10 mouse cellular contexts compared by ENCODE assay signal in genomic region chr4:28824616-28825015, GRCm38 (mm10). TPM values are rescaled to one million over a fixed set of nuclear protein-coding genes. Genes with fewer than 3 reads are reported as not detected.
DNase-seq lines count a peak whose midpoint lies in the region; ATAC-seq and TF ChIP-seq lines count a peak whose summit lies in the region.
"Had no signal": no experiment of that assay in that cellular context is flagged by ENCODE, and none has a peak within 500 bp of the region (broad histone marks: within the 10 kb centered on the region; RNA-seq: fewer than 3 reads in every experiment).

No protein-coding gene starts in this region.

- ATAC-seq in embryonic facial prominence, embryonic 11.5 days (replicated peaks; ENCODE audit: insufficient number of reproducible peaks, low FRiP score, low TSS enrichment, low read depth): no peak
- no peak for ATAC-seq in heart, embryonic 15.5 days (replicated peaks; ENCODE audit: insufficient number of reproducible peaks, insufficient read depth, low FRiP score, low read depth)
- ATAC-seq: liver, postnatal 0 days had no signal

- no peak for TF ChIP-seq CTCF in layer of hippocampus, adult 2 months (conservative IDR thresholded peaks at IDR 0.05)

- peak; percentile 9 for DNase-seq in embryonic facial prominence, embryonic 11.5 days (ENCODE audit: low spot score)
- no peak for DNase-seq in embryonic facial prominence, embryonic 10.5 days (ENCODE audit: low spot score)
- no peak for DNase-seq in layer of hippocampus, adult 2 months (ENCODE audit: low spot score in 2 of 2)
- DNase-seq in layer of hippocampus, adult 11-12 months (ENCODE audit: low spot score): no peak
- DNase-seq in NIH3T3 (ENCODE audit: low read depth): peak; percentile 12
- DNase-seq in thymus, postnatal 36 days: no peak
- no peak for DNase-seq in frontal cortex, postnatal 10 days (ENCODE audit: low spot score in 2 of 2)
- DNase-seq: embryo, embryonic 11 days; liver, postnatal 0 days had no signal

- no peaks in the 10 kb centered on the region for H3K4me1 ChIP-seq in embryonic facial prominence, embryonic 11.5 days (ENCODE audit: control insufficient read depth, insufficient read depth, low read length)
- no peaks in the 10 kb centered on the region; the same call in 1 of the 2 replicates for H3K4me1 ChIP-seq in embryonic facial prominence, embryonic 10.5 days
- peaks cover 10% of the 10 kb centered on the region for H3K4me1 ChIP-seq in heart, embryonic 15.5 days (replicated peaks)

- H3K36me3 ChIP-seq in embryonic facial prominence, embryonic 11.5 days (replicated peaks; ENCODE audit: control insufficient read depth, insufficient read depth, low read depth, low read length): no peaks in the 10 kb centered on the region; the same call in 1 of the 2 replicates
- peaks cover 22% of the 10 kb centered on the region for H3K36me3 ChIP-seq in embryonic facial prominence, embryonic 10.5 days (replicated peaks)
- H3K36me3 ChIP-seq in heart, embryonic 15.5 days: no peaks in the 10 kb centered on the region; the same call in 1 of the 2 replicates

- WGBS in embryonic facial prominence, embryonic 11.5 days: 54% methylated on average over 7 of the region's 7 CpGs
- WGBS in embryonic facial prominence, embryonic 10.5 days: 63% methylated on average over 7 of the region's 7 CpGs
- 30% methylated on average over 7 of the region's 7 CpGs for WGBS in heart, embryonic 15.5 days

- H3K4me2 ChIP-seq in embryonic facial prominence, embryonic 11.5 days (ENCODE audit: low read depth, low read length): no peak overlapping the region
- peak overlapping the region; percentile 34; the same call in 1 of the 2 replicates for H3K4me2 ChIP-seq in heart, embryonic 15.5 days

- no peak overlapping the region for H3K4me3 ChIP-seq in embryonic facial prominence, embryonic 11.5 days (ENCODE audit: low read depth, low read length)
- H3K4me3 ChIP-seq in embryonic facial prominence, embryonic 10.5 days: no peak overlapping the region
- H3K4me3 ChIP-seq in layer of hippocampus, adult 2 months: peak overlapping the region; percentile 34
- no peak overlapping the region for H3K4me3 ChIP-seq in heart, embryonic 15.5 days

- H3K9me3 ChIP-seq in embryonic facial prominence, embryonic 11.5 days (replicated peaks; ENCODE audit: control insufficient read depth, low read length): no peaks in the 10 kb centered on the region
- H3K9me3 ChIP-seq in embryonic facial prominence, embryonic 10.5 days: no peaks in the 10 kb centered on the region
- H3K9me3 ChIP-seq in heart, embryonic 15.5 days (replicated peaks): no peaks in the 10 kb centered on the region

- no peak overlapping the region for H3K27ac ChIP-seq in embryonic facial prominence, embryonic 11.5 days (replicated peaks; ENCODE audit: low read depth, low read length)
- no peak overlapping the region for H3K27ac ChIP-seq in embryonic facial prominence, embryonic 10.5 days (replicated peaks)
- H3K27ac ChIP-seq in layer of hippocampus, adult 2 months: peak overlapping the region; percentile 47
- peak overlapping the region; percentile 67 for H3K27ac ChIP-seq in heart, embryonic 15.5 days

- no peaks in the 10 kb centered on the region for H3K27me3 ChIP-seq in embryonic facial prominence, embryonic 11.5 days (ENCODE audit: control insufficient read depth, insufficient read depth, low read length)
- no peaks in the 10 kb centered on the region for H3K27me3 ChIP-seq in embryonic facial prominence, embryonic 10.5 days (replicated peaks; ENCODE audit: low read depth, poor library complexity, severe bottlenecking)
- no peaks in the 10 kb centered on the region for H3K27me3 ChIP-seq in heart, embryonic 15.5 days

- H3K9ac ChIP-seq in embryonic facial prominence, embryonic 11.5 days (replicated peaks; ENCODE audit: low read length): no peak overlapping the region
- no peak overlapping the region for H3K9ac ChIP-seq in heart, embryonic 15.5 days
- H3K9ac ChIP-seq: liver, postnatal 0 days had no signal

RNA-seq across cellular contexts. Expression of gene Epha7, which starts 11.7 kb away (rescaled TPM):
- 56.6 and 57.9 TPM in 2 replicates for polyA plus RNA-seq in embryonic facial prominence, embryonic 11.5 days (2014; fragmentation: Nextera tagmentation; extraction: Ambion mirVana)
- polyA plus RNA-seq in embryonic facial prominence, embryonic 10.5 days (2016; fragmentation: Nextera tagmentation; extraction: Ambion mirVana): 41.7 and 46.6 TPM in 2 replicates
- 100 to 1,000 TPM; 210 to 222 TPM for total RNA-seq in layer of hippocampus, adult 2 months (2021)
- 27.6 and 29.2 TPM in 2 replicates for polyA plus RNA-seq in heart, embryonic 15.5 days (2015; fragmentation: Nextera tagmentation; extraction: Ambion mirVana)

Comparison
In these comparisons a context has a peak if more than half of its experiments do, and no peak if none do; other contexts are left out.
1. DNase-seq: peak in embryonic facial prominence, embryonic 11.5 days (single experiment) and NIH3T3 (single experiment); none in embryonic facial prominence, embryonic 10.5 days (single experiment), layer of hippocampus, adult 2 months (0 of 2), layer of hippocampus, adult 11-12 months (single experiment), thymus, postnatal 36 days (0 of 2) and frontal cortex, postnatal 10 days (0 of 2).
2. H3K27ac ChIP-seq: peak in layer of hippocampus, adult 2 months (single experiment) and heart, embryonic 15.5 days (single experiment); none in embryonic facial prominence, embryonic 11.5 days (single experiment) and embryonic facial prominence, embryonic 10.5 days (single experiment).